Mouse (Mus musculus): ENCODE results near the gene Aagab.

DNA sequence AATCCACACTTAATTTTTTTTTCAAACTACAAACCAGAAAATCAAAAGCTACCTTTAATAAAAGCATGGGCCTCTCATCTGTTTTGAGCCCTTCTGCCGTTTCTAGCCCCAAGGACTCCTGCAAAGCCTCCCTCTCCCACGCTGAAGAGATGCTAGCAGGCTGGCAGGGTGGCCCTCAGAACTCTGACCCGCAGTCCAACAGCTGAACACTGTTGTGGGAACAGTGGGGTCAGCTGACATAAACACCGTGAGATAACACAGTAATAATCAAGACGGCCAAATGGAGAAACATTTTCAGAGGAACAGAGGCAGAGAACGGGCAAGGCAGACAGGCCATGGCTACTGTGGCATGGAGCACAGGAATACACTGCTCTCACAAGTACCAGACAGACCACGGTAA, 60.3 kb downstream of the Aagab start:
- TF ChIP-seq EP300 (IDR thresholded peaks at IDR 0.05; ENCODE audit: low read depth) = no peak
- no peak for TF ChIP-seq CTCF (IDR thresholded peaks at IDR 0.05; ENCODE audit: low read depth)

All from liver, postnatal 0 days (tissue).